Mouse (Mus musculus) heart, adult 2 months (tissue): ENCODE measurements at regions not wholly inside any gene's neighbourhood (a gene's known extent, or its start where the extent isn't known, plus 50 kb on each side); places are given as distances from the start of the nearest gene placed in this dataset.
"Not testable (repeated sequence)": the region's sequence is repeated elsewhere in the genome, so short reads cannot be mapped to it uniquely, and the experiment has no call there.

ENCODE experiments used
- DNase-seq, 2 experiments: peaks; one replicate each; pipeline ENCODE4 v3.0.0; 2021
- H3K27ac ChIP-seq: fragments of 200-600 bp; 2 replicates; pipeline ENCODE4 v1.8.1; 2022
- H3K27me3 ChIP-seq: fragments of 200-500 bp; 2 replicates; pipeline ENCODE4 v1.6.1; 2012; ENCODE audit warnings: mild to moderate bottlenecking, low read length, inconsistent platforms, mixed read lengths; ENCODE audit not compliant: control insufficient read depth, insufficient read depth
- H3K36me3 ChIP-seq: fragments of 200-500 bp; 2 replicates; pipeline ENCODE4 v1.6.1; 2012; ENCODE audit warnings: low read length, inconsistent platforms; ENCODE audit not compliant: control insufficient read depth, insufficient read depth
- H3K4me1 ChIP-seq: fragments of 200-500 bp; 2 replicates; pipeline ENCODE4 v1.6.1; 2011; ENCODE audit warnings: low read length; ENCODE audit not compliant: control insufficient read depth, insufficient read depth
- H3K4me3 ChIP-seq: fragments of 200-600 bp; 2 replicates; pipeline ENCODE4 v1.8.1; 2022
- H3K79me2 ChIP-seq: fragments of 200-500 bp; replicated peaks from 2 replicates; pipeline ENCODE4 v1.6.1; 2012; ENCODE audit warnings: mild to moderate bottlenecking, inconsistent platforms, low read length, moderate library complexity, mixed read lengths; ENCODE audit not compliant: control insufficient read depth, insufficient read depth
- H3K9ac ChIP-seq: fragments of 200-500 bp; 2 replicates; pipeline ENCODE4 v1.6.1; 2012; ENCODE audit warnings: low read depth, mild to moderate bottlenecking, control low read depth, inconsistent platforms, low read length, mixed read lengths
- CTCF ChIP-seq: fragments of 200-600 bp; IDR thresholded peaks from 2 replicates; pipeline ENCODE4 v1.8.1; 2022; ENCODE audit warnings: antibody characterized with exemption, mild to moderate bottlenecking, moderate library complexity
- EP300 ChIP-seq: fragments of 200-500 bp; IDR thresholded peaks from 2 replicates; pipeline ENCODE4 v1.6.1; 2011; ENCODE audit warnings: low read depth, low read length, control low read depth; ENCODE audit not compliant: insufficient read depth
- POLR2A ChIP-seq: fragments of 200-500 bp; IDR thresholded peaks from 2 replicates; pipeline ENCODE4 v1.6.1; 2011; ENCODE audit warnings: mild to moderate bottlenecking, low read depth, low read length, control low read depth; ENCODE audit not compliant: insufficient read depth
- WGBS: fragments of 180-500 bp; shearing (Covaris S2); methylation state at CpG from one replicate; pipeline ENCODE4 v1.1.7; 2018; 5-methylcytosine and 5-hydroxymethylcytosine counted together
- intact Hi-C: fragments of 180-260 bp; cut with DNase I; formaldehyde crosslinking; loops from one replicate; pipeline ENCODE4 v1.15.1; 2025

GRCm38 (mm10) chr1:18058211-18058971, 87.3 kb downstream of the Crisp4 start:
- Histone ChIP-seq H3K4me1 (no peaks in the 10 kb centered on the region), H3K79me2 (no peaks in the 10 kb centered on the region), H3K27ac (no peak overlapping the region), H3K27me3 (peaks cover 5% of the 10 kb centered on the region; the same call in 1 of the 2 replicates), H3K36me3 (no peaks in the 10 kb centered on the region), H3K9ac (no peak overlapping the region), H3K4me3 (no peak overlapping the region)
- intact Hi-C loops = no loop called here
- no peak for DNase-seq
- WGBS = 2% methylated on average over 77 of the region's 77 CpGs
- TF ChIP-seq CTCF = no peak
- TF ChIP-seq EP300 = no peak
- TF ChIP-seq POLR2A = no peak

DNA sequence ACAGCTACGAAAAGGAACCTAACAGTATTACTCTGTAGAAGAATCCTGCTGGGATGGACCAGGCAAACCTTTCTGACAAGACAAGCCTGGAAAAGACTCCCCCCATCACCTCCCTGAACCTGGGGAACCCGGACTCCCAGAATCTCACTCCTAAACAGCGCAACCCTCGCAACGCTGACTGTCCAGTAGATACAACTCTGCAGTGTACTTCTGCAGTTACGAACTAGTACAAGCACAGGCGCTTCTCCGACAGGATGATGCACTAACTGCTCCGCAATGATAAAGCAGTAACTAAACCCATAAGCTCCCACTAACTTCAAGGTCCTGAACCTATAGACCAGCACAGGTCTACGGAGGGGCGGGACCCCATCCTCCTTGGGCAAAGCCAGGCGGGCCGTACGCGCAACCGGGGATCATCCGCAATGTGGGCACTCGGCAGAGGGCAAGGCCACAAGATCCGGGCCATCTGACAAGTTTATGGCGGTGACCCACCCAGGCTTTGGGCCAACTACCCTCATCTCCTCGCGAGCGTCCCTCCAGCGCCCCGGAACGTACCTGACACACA, 88.0 kb downstream of the Crisp4 start:
- 2% methylated on average over 26 of the region's 26 CpGs for WGBS
- intact Hi-C loops = no loop called here
- no peak overlapping the region for H3K9ac ChIP-seq

GRCm38 (mm10) chr1:18057003-18057402, 88.7 kb downstream of the Crisp4 start:
- intact Hi-C loops, H3K27ac ChIP-seq, H3K27me3 ChIP-seq, H3K36me3 ChIP-seq, H3K79me2 ChIP-seq, H3K4me3 ChIP-seq, DNase-seq, H3K4me1 ChIP-seq, H3K9ac ChIP-seq: not testable (repeated sequence)
- 10% methylated on average over 11 of the region's 11 CpGs for WGBS

More for the DNA sequence above, 88.0 kb downstream of the Crisp4 start:
- Histone ChIP-seq H3K4me3 (no peak overlapping the region), H3K79me2 (no peaks in the 10 kb centered on the region), H3K4me1 (no peaks in the 10 kb centered on the region), H3K36me3 (no peaks in the 10 kb centered on the region), H3K27ac (no peak overlapping the region), H3K27me3 (peaks cover 5% of the 10 kb centered on the region; the same call in 1 of the 2 replicates)
- DNase-seq = no peak
- TF ChIP-seq POLR2A = no peak
- no peak for TF ChIP-seq EP300
- TF ChIP-seq CTCF = no peak

GRCm38 (mm10) chr1:18030226-18030625, 115.5 kb downstream of the Crisp4 start:
- Histone ChIP-seq H3K27me3 (no peaks in the 10 kb centered on the region), H3K4me3 (no peak overlapping the region), H3K79me2 (no peaks in the 10 kb centered on the region), H3K9ac (no peak overlapping the region), H3K36me3 (no peaks in the 10 kb centered on the region), H3K4me1 (no peaks in the 10 kb centered on the region), H3K27ac (no peak overlapping the region)
- no peak for DNase-seq
- WGBS = 60% methylated on average over 3 of the region's 3 CpGs
- TF ChIP-seq EP300 = no peak
- TF ChIP-seq CTCF = no peak
- TF ChIP-seq POLR2A = no peak
- intact Hi-C loops = no loop called here

DNA sequence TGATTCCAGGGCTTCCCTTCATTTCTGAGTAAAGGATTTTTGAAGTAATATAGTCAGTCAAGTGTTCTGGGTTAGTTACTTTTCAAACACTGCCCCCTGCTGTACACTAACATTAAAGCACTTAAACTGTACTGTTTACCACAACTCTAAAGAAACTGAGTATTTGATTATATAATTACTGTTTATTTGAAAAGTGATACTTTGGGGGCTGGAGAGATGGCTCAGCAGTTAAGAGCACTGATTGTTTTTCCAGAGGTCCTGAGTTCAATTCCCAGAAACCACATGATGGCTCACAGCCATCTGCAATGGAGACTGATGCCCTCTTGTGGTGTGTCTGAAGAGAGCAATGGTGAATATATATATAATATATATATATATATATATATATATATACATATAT, 132.8 kb downstream of the Crisp4 start:
- not testable (repeated sequence) for H3K36me3 ChIP-seq, H3K79me2 ChIP-seq, H3K4me3 ChIP-seq, H3K4me1 ChIP-seq, DNase-seq, H3K27ac ChIP-seq, H3K9ac ChIP-seq, H3K27me3 ChIP-seq
- intact Hi-C loops = loop anchor here (5.0 kb wide), 1 partner anchor 851 kb away; no protein-coding TSS in a partner anchor
- TF ChIP-seq CTCF = peak; percentile 57

GRCm38 (mm10) chr1:17980604-17981003, 165.1 kb downstream of the Crisp4 start:
- no peaks in the 10 kb centered on the region for H3K27me3 ChIP-seq
- no peaks in the 10 kb centered on the region for H3K36me3 ChIP-seq
- DNase-seq = no peak
- no peaks in the 10 kb centered on the region for H3K4me1 ChIP-seq
- 15% methylated on average over 3 of the region's 3 CpGs for WGBS
- H3K4me3 ChIP-seq = no peak overlapping the region
- intact Hi-C loops = no loop called here
- TF ChIP-seq POLR2A = no peak
- peak; percentile 62 for TF ChIP-seq CTCF
- H3K79me2 ChIP-seq = no peaks in the 10 kb centered on the region
- no peak overlapping the region for H3K27ac ChIP-seq
- H3K9ac ChIP-seq = no peak overlapping the region
